7 mouse cellular contexts compared by ENCODE assay signal in genomic region chr7:140881696-140882468, GRCm38 (mm10). TPM values are rescaled to one million over a fixed set of nuclear protein-coding genes. Genes with fewer than 3 reads are reported as not detected.
DNase-seq lines count a peak whose midpoint lies in the region; ATAC-seq and TF ChIP-seq lines count a peak whose summit lies in the region.

Gene Psmd13 (plus strand): TSS chr7:140881968.
Gene Sirt3 (minus strand): TSS chr7:140882309.

- ATAC-seq in embryonic facial prominence, embryonic 12.5 days (ENCODE audit: insufficient number of reproducible peaks, insufficient read depth, low FRiP score, low TSS enrichment): peak; percentile 89
- peak; percentile 93 for ATAC-seq in limb, embryonic 12.5 days (ENCODE audit: insufficient number of reproducible peaks, insufficient read depth, low FRiP score, low TSS enrichment, low read depth)
- ATAC-seq in midbrain, embryonic 15.5 days (replicated peaks): peak; percentile 97

- H3K36me3 ChIP-seq in embryonic facial prominence, embryonic 12.5 days: peaks cover 16% of the 10 kb centered on the region
- H3K36me3 ChIP-seq in kidney, adult 2 months (ENCODE audit: control insufficient read depth, insufficient read depth, low read length): no peaks in the 10 kb centered on the region
- H3K36me3 ChIP-seq in limb, embryonic 12.5 days: peaks cover 37% of the 10 kb centered on the region
- H3K36me3 ChIP-seq in midbrain, embryonic 15.5 days (replicated peaks): peaks cover 13% of the 10 kb centered on the region; the same call in 1 of the 2 replicates
- H3K36me3 ChIP-seq in spleen, adult 2 months (ENCODE audit: control insufficient read depth, insufficient read depth, low read length): peaks cover 6% of the 10 kb centered on the region

- under 1% methylated on average over 58 of the region's 59 CpGs for WGBS in embryonic facial prominence, embryonic 12.5 days
- under 1% methylated on average over 59 of the region's 59 CpGs for WGBS in kidney, adult 2 months
- under 1% methylated on average over 59 of the region's 59 CpGs for WGBS in limb, embryonic 12.5 days
- under 1% methylated on average over 59 of the region's 59 CpGs for WGBS in midbrain, embryonic 15.5 days
- WGBS in spleen, adult 2 months: under 1% methylated on average over 59 of the region's 59 CpGs

- H3K9me3 ChIP-seq in embryonic facial prominence, embryonic 12.5 days: no peaks in the 10 kb centered on the region
- no peaks in the 10 kb centered on the region for H3K9me3 ChIP-seq in limb, embryonic 12.5 days
- H3K9me3 ChIP-seq in midbrain, embryonic 15.5 days: no peaks in the 10 kb centered on the region

- peak within 1 kb of the TSS; percentile 87 for H3K27ac ChIP-seq in embryonic facial prominence, embryonic 12.5 days
- peak within 1 kb of the TSS; percentile 95 for H3K27ac ChIP-seq in kidney, adult 2 months (ENCODE audit: insufficient read depth, low read depth, low read length)
- peak within 1 kb of the TSS; percentile 86 for H3K27ac ChIP-seq in limb, embryonic 12.5 days
- peak within 1 kb of the TSS; percentile 94 for H3K27ac ChIP-seq in midbrain, embryonic 15.5 days
- H3K27ac ChIP-seq in spleen, adult 2 months (ENCODE audit: insufficient read depth, low read length): peak within 1 kb of the TSS; percentile 71

- H3K4me1 ChIP-seq in embryonic facial prominence, embryonic 12.5 days: peaks cover 11% of the 10 kb centered on the region
- H3K4me1 ChIP-seq in kidney, adult 2 months (ENCODE audit: control insufficient read depth, insufficient read depth, low read length): no peaks in the 10 kb centered on the region; the same call in 1 of the 2 replicates
- H3K4me1 ChIP-seq in limb, embryonic 12.5 days (replicated peaks): peaks cover 11% of the 10 kb centered on the region
- peaks cover 22% of the 10 kb centered on the region for H3K4me1 ChIP-seq in midbrain, embryonic 15.5 days
- peaks cover 13% of the 10 kb centered on the region; the same call in 1 of the 2 replicates for H3K4me1 ChIP-seq in spleen, adult 2 months (ENCODE audit: control insufficient read depth, insufficient read depth, insufficient read length)

- DNase-seq in adrenal gland, postnatal 25 days: peak; percentile 96
- peak; percentile 96 for DNase-seq in heart, adult 18-20 months
- DNase-seq in kidney, adult 2 months: peak; percentile 97
- peak; percentile 87 to 95 for DNase-seq in spleen, adult 2 months (ENCODE audit: low read depth in 1 of 2, low spot score in 2 of 2)

- TF ChIP-seq CTCF in kidney, adult 2 months (conservative IDR thresholded peaks at IDR 0.05; ENCODE audit: insufficient read depth, insufficient read length, low read depth, low read length): no peak
- TF ChIP-seq CTCF in spleen, adult 2 months (IDR thresholded peaks at IDR 0.05; ENCODE audit: extremely low read depth, insufficient read depth, insufficient read length, insufficient replicate concordance): no peak

- peak within 1 kb of the TSS; percentile 77 for H3K9ac ChIP-seq in embryonic facial prominence, embryonic 12.5 days
- peak within 1 kb of the TSS; percentile 82 for H3K9ac ChIP-seq in limb, embryonic 12.5 days (replicated peaks)
- peak within 1 kb of the TSS; percentile 86 for H3K9ac ChIP-seq in midbrain, embryonic 15.5 days

- peak within 1 kb of the TSS; percentile 59 for H3K4me2 ChIP-seq in embryonic facial prominence, embryonic 12.5 days (replicated peaks)
- peak within 1 kb of the TSS; percentile 68 for H3K4me2 ChIP-seq in limb, embryonic 12.5 days
- peak within 1 kb of the TSS; percentile 79 for H3K4me2 ChIP-seq in midbrain, embryonic 15.5 days

- peak; percentile 36 for TF ChIP-seq POLR2A in kidney, adult 2 months (IDR thresholded peaks at IDR 0.05; ENCODE audit: low read depth, low read length)
- TF ChIP-seq POLR2A in spleen, adult 2 months (IDR thresholded peaks at IDR 0.05; ENCODE audit: low read depth, low read length): peak; percentile 33; the same call in 1 of the 2 replicates

- H3K27me3 ChIP-seq in embryonic facial prominence, embryonic 12.5 days: no peaks in the 10 kb centered on the region
- no peaks in the 10 kb centered on the region for H3K27me3 ChIP-seq in kidney, adult 2 months (replicated peaks; ENCODE audit: control insufficient read depth, insufficient read depth, low read length)
- H3K27me3 ChIP-seq in limb, embryonic 12.5 days: no peaks in the 10 kb centered on the region
- H3K27me3 ChIP-seq in midbrain, embryonic 15.5 days (replicated peaks): no peaks in the 10 kb centered on the region
- no peaks in the 10 kb centered on the region for H3K27me3 ChIP-seq in spleen, adult 2 months (ENCODE audit: control insufficient read depth, insufficient read depth, low read length)

- H3K4me3 ChIP-seq in embryonic facial prominence, embryonic 12.5 days: peak within 1 kb of the TSS; percentile 85
- peak within 1 kb of the TSS; percentile 86 for H3K4me3 ChIP-seq in kidney, adult 2 months (ENCODE audit: insufficient read depth, low read depth, low read length)
- peak within 1 kb of the TSS; percentile 92 for H3K4me3 ChIP-seq in limb, embryonic 12.5 days (replicated peaks)
- peak within 1 kb of the TSS; percentile 80 for H3K4me3 ChIP-seq in midbrain, embryonic 15.5 days
- peak within 1 kb of the TSS; percentile 82 for H3K4me3 ChIP-seq in spleen, adult 2 months (ENCODE audit: extremely low read depth, insufficient read depth, insufficient read length)

RNA-seq across cellular contexts. Expression of gene Psmd13, which starts in this region (rescaled TPM):
- total RNA-seq in adrenal gland, postnatal 25 days (2021): 125 and 128 TPM in 2 replicates
- polyA plus RNA-seq in embryonic facial prominence, embryonic 12.5 days (2016; fragmentation: Nextera tagmentation; extraction: Ambion mirVana): 274 and 291 TPM in 2 replicates
- 10 to 100 TPM; 76.5 to 84.0 TPM for total RNA-seq in heart, adult 18-20 months (2021)
- 66.8 and 75.2 TPM in 2 replicates for polyA plus RNA-seq in kidney, adult 2 months (2012; rRNA removed)
- polyA plus RNA-seq in limb, embryonic 12.5 days (2016; fragmentation: Nextera tagmentation; extraction: Ambion mirVana): 271 and 302 TPM in 2 replicates
- 279 and 282 TPM in 2 replicates for polyA plus RNA-seq in midbrain, embryonic 15.5 days (2015; fragmentation: Nextera tagmentation; extraction: Ambion mirVana)
- polyA plus RNA-seq in spleen, adult 2 months (2012; rRNA removed): 39.6 and 43.0 TPM in 2 replicates

RNA-seq across cellular contexts. Expression of gene Sirt3, which starts in this region (rescaled TPM):
- 31.5 and 34.3 TPM in 2 replicates for total RNA-seq in adrenal gland, postnatal 25 days (2021)
- 25.3 and 26.1 TPM in 2 replicates for polyA plus RNA-seq in embryonic facial prominence, embryonic 12.5 days (2016; fragmentation: Nextera tagmentation; extraction: Ambion mirVana)
- 10 to 100 TPM; 61.9 to 69.3 TPM for total RNA-seq in heart, adult 18-20 months (2021)
- polyA plus RNA-seq in kidney, adult 2 months (2012; rRNA removed): 155 and 168 TPM in 2 replicates
- polyA plus RNA-seq in limb, embryonic 12.5 days (2016; fragmentation: Nextera tagmentation; extraction: Ambion mirVana): 28.3 and 29.9 TPM in 2 replicates
- polyA plus RNA-seq in midbrain, embryonic 15.5 days (2015; fragmentation: Nextera tagmentation; extraction: Ambion mirVana): 54.0 and 55.5 TPM in 2 replicates
- polyA plus RNA-seq in spleen, adult 2 months (2012; rRNA removed): 13.3 and 15.0 TPM in 2 replicates

Comparison
In these comparisons a context has a peak if more than half of its experiments do, and no peak if none do; other contexts are left out.
1. Peak in every context shown above with its lines: DNase-seq, ATAC-seq, H3K4me3 ChIP-seq and H3K27ac ChIP-seq.